ENCODE assay signal across 24 mouse cellular contexts in genomic region chr1:61961533-61961932, GRCm38 (mm10).
DNase-seq lines count a peak whose midpoint lies in the region; TF ChIP-seq lines count a peak whose summit lies in the region.
"Had no signal": no experiment of that assay in that cellular context is flagged by ENCODE, and none has a peak within 500 bp of the region (broad histone marks: within the 10 kb centered on the region; RNA-seq: fewer than 3 reads in every experiment).

No protein-coding gene starts in this region.

- H3K4me3 ChIP-seq in cerebellum, adult 2 months (replicated peaks; ENCODE audit: insufficient read depth, low read depth, low read length), result no peak overlapping the region
- H3K4me3 ChIP-seq: embryonic facial prominence, embryonic 12.5 days; embryonic facial prominence, embryonic 15.5 days; forebrain, embryonic 15.5 days; heart, adult 2 months; heart, embryonic 10.5 days; heart, embryonic 13.5 days had no signal

- peaks cover 6% of the 10 kb centered on the region; the same call in 1 of the 2 replicates for H3K4me1 ChIP-seq in cerebellum, adult 2 months (ENCODE audit: control insufficient read depth, insufficient read depth, low read length)
- H3K4me1 ChIP-seq: embryonic facial prominence, embryonic 12.5 days; embryonic facial prominence, embryonic 15.5 days; forebrain, embryonic 15.5 days; heart, embryonic 10.5 days had no signal

- no peaks in the 10 kb centered on the region for H3K27me3 ChIP-seq in cerebellum, adult 2 months (ENCODE audit: control insufficient read depth, insufficient read depth, low read length)
- H3K27me3 ChIP-seq: CH12.LX; embryonic facial prominence, embryonic 12.5 days; embryonic facial prominence, embryonic 15.5 days; forebrain, embryonic 15.5 days; heart, embryonic 13.5 days; Patski had no signal

- TF ChIP-seq POLR2A in cerebellum, adult 2 months (IDR thresholded peaks at IDR 0.05; ENCODE audit: borderline replicate concordance, insufficient read depth, low read length), result no peak

- DNase-seq in cerebellum, adult 11 months, result peak; percentile 2
- DNase-seq in cerebellum, adult 9-11 months, result no peak
- DNase-seq in cerebellum, adult 2 months, result peak; percentile 26 to 58
- DNase-seq in cerebellum, postnatal 14 days, result peak; percentile 74 to 85
- no peak for DNase-seq in gastrocnemius, postnatal 25 days
- no peak for DNase-seq in c-Kit-positive CD71-positive TER-119-positive erythroid progenitor cells, embryonic 14.5 days (ENCODE audit: low spot score)
- DNase-seq: adrenal gland, postnatal 10 days; adrenal gland, postnatal 36 days; B cell, adult 2 months; gastrocnemius, postnatal 36 days; heart, adult 2 months; heart, postnatal 14 days; heart, postnatal 4 days; kidney, adult 18-20 months; kidney, adult 9 months had no signal

- TF ChIP-seq CTCF in cerebellum, adult 2 months (IDR thresholded peaks at IDR 0.05; ENCODE audit: borderline replicate concordance, insufficient read depth, low read depth, low read length), result no peak; the same call in 1 of the 2 replicates

- 17% methylated on average over 9 of the region's 9 CpGs for WGBS in cerebellum, adult 2 months

- H3K27ac ChIP-seq in cerebellum, adult 2 months (ENCODE audit: insufficient read depth, low read length), result no peak overlapping the region
- H3K27ac ChIP-seq: embryonic facial prominence, embryonic 12.5 days; embryonic facial prominence, embryonic 15.5 days; forebrain, embryonic 15.5 days; heart, adult 2 months; heart, embryonic 10.5 days; heart, embryonic 13.5 days; hindbrain, embryonic 14.5 days; hindbrain, postnatal 0 days had no signal

Comparison
In these comparisons a context has a peak if more than half of its experiments do, and no peak if none do; other contexts are left out.
1. DNase-seq: peak in cerebellum, adult 11 months (single experiment), cerebellum, adult 2 months (2 of 2) and cerebellum, postnatal 14 days (2 of 2); none in cerebellum, adult 9-11 months (single experiment), gastrocnemius, postnatal 25 days (single experiment) and c-Kit-positive CD71-positive TER-119-positive erythroid progenitor cells, embryonic 14.5 days (single experiment).